Mouse (Mus musculus): ENCODE data around the gene Slc35b3. TPM values are rescaled to one million over a fixed set of nuclear protein-coding genes. Genes with fewer than 3 reads are reported as not detected.

Slc35b3 gene
- total RNA-seq, 2 experiments from 2014 or later, result 17.8 to 29.3 TPM

DNA sequence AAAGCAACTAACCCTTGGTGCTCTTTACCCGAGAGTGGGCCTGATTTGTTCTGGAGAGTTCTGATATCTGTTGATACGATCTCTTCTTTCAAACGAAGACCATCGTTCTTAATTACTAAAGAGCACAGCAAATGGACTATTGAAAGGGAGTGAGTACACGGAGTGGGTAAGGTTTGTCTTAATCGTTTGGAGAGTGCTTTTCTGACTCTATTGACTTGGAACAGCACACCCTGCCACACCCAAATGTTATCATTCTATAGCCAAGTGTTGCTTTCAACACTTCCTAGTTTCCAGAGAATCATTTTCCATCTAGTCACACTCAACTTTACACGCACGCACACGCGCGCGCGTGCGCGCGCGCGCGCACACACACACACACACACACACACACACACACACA lies 19.4 kb downstream of the Slc35b3 start:
- ATAC-seq (replicated peaks; ENCODE audit: poor library complexity), result no peak

DNA sequence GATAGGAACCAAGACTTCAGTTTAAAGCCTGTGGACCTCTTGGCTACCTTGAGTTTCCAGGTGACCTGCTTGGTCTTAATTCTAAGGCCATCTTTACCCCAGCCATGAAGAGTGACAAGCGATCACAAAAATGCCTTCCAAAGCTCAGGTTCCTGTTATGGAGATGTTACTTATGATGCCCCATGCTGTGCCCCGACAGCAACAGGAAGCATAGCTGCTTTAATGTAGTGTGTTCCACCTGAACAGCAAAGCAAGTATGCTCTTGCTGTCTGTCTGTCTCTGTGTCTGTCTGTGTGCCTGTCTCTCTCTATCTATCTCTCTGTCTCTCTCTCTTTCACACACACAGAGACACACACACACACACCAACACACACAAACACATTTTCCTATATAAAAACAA lies 22.2 kb downstream of the Slc35b3 start:
- ATAC-seq (replicated peaks; ENCODE audit: poor library complexity), result no peak

DNA sequence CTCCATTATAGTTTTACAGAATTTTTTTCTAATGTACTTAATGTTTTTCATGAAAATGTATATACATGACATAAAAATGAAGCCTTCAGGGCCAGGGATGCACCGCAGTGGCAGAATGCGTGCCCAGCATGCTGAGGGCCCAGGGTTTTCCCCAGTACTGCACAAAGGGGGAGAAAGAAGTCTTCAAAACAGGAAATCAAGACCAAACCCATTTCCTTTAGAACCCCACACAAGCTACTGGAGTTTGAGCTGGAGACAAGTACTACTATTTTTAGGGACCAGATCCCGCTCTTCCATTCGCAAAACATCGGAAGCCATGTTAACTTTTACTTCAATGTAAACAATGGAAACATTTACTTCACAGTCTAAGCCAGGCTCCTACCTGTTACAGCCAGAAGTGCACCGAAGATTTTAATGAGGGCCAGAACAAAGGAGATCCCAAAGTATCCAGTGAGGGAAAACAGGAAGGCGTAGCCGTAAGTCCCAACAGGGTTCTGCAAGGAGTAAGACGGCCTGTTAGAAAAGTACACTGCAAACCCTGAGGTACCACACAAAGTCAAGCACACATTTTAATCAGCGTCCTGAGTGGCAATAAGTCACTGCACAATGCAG lies 23.7 kb downstream of the Slc35b3 start:
- ATAC-seq (replicated peaks; ENCODE audit: poor library complexity), result no peak

GRCm38 (mm10) chr13:38935856-38936446 lies 24.7 kb downstream of the Slc35b3 start:
- no peak for ATAC-seq (replicated peaks; ENCODE audit: poor library complexity)

DNA sequence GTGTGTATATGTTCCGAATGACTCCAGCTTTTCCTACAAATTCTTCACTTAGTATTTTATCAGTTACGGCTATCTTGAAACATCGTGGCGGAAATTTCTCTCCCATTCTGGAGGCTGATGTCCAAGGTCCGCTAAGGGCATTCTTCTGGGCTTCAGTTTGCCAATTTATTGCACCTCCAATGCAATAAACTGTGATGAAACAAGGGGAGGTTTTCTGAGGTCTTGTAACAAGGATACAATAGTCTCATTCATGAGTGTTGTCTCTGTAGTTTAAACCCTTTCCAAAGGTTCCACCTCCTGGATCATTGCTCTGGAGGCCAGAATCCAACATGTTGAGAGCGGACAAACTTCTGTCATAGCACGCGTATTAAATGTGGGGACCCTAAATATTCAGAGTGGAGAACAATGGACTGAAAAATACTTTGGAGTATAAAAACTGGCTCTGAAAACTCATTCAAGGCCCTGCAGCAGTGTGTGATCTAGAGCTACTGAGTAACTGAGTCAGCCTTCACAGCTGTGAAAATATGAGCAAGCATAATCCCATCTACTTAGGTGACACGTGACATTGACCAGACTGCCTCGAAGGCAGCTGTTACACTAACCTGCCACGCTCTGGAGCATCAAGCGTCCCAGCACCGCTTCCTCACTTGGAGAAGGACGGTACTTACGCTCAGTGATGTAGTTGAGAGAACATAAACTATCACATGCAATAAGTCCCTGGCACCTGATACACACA lies 30.7 kb downstream of the Slc35b3 start:
- ATAC-seq (replicated peaks; ENCODE audit: poor library complexity), result no peak

DNA sequence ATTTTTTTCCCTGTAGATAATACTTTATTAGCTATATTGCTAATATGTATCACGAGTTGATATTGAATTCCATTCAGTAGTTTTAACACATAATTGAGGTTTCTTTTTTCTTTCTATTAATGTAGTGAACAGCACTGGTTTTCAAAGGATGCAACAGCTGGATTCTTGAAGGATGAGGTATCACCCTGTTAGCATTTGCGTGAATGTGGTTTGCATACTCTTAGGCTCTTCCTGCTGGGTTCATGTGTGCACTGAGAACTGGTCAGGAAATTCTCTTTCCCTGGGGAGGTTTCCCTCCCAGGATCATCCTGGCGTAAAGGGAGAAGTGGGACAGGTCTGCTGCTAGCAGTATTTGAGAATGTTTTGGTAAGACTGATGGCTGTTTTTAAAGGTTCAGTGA lies 38.0 kb downstream of the Slc35b3 start:
- no peak for ATAC-seq (replicated peaks; ENCODE audit: poor library complexity)

DNA sequence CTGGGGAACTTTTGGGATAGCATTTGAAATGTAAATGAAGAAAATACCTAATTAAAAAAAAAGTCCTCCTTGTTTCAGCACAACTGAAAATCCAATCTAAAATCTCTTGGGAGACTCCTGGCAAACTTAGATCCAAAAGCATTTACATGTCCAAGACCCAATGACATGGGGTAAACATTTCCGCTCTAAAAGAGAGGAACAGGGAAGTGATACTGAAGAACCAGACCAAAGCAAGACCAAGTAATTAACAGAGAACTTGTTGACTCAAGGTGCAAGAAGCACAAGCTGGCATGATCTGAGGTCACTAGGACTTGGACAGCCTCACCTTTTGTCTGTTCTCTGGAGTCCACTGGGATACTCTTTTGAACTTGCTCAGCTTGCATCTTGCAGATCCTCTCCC lies 39.4 kb downstream of the Slc35b3 start:
- ATAC-seq (replicated peaks; ENCODE audit: poor library complexity), result no peak

DNA sequence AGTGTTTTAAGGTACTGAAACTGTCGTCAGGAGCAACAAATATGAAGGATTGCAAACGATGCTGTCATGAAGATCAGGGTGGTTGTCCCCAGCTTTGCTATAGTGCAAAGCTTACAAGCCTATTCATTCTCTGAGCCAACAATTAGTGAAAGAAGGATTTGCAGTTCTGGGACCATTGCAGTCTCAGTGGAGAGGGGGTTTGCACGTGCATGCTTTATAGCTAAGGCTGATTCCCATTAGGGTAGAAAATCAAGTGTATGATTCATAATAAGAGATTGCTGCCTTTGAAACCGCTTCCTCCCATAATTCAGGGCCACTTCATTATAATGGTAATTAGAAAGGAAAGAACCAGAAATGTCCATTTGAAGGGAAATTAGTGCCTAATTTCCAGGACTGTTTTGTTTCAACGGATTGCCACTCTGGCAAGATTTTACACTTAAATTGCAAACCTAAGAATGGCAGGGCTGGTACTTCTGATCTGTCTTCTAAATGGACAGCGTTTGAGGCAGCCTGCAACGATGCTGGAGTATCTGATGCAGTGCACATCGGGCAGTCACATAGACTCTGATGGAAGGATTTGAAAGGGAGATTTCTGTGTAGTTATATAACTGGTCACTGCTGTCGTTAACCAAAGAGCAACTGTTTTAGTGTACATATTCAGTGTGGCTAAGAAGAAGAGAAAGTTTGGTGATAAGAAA lies 42.3 kb downstream of the Slc35b3 start:
- no peak for ATAC-seq (replicated peaks; ENCODE audit: poor library complexity)

GRCm38 (mm10) chr13:38917556-38917955 lies 43.1 kb downstream of the Slc35b3 start:
- ATAC-seq (replicated peaks; ENCODE audit: poor library complexity), result no peak

DNA sequence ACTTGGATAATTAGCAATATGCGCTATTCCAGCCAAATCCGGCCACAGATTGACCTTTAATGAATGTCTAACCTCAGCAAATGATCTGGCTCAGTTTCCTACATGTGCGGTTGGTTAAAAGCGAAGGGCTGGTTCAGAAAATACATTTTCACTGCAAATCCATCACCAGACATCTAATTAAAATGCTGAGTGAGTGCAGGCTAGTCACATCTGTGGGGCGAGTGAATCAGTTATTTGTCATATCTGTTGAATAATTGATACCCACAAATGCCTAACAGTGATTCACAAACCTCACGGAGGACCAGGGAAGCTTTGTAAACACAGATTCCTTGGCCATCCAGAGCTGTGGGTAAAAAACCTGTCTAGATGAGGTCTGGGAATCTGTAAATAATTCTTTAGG lies 45.9 kb downstream of the Slc35b3 start:
- no peak for ATAC-seq (replicated peaks; ENCODE audit: poor library complexity)

- no peak for ATAC-seq (replicated peaks; ENCODE audit: poor library complexity)
Observed at GRCm38 (mm10) chr13:38892364-38892763, 68.3 kb downstream of the Slc35b3 start.
